Mouse (Mus musculus) CH12.LX (cell line): ENCODE measurements at regions not wholly inside any gene's neighbourhood (a gene's known extent, or its start where the extent isn't known, plus 50 kb on each side); places are given as distances from the start of the nearest gene placed in this dataset.

Experiments used
- DNase-seq: peaks from one replicate; pipeline ENCODE4 v3.0.0-alpha.2; 2013; ENCODE audit errors: extremely low read depth
- H3K27ac ChIP-seq: 2 replicates; pipeline ENCODE4 v1.5.1; 2012; ENCODE audit warnings: low read depth, mild to moderate bottlenecking, control low read depth, moderate library complexity; ENCODE audit not compliant: insufficient read depth
- H3K27me3 ChIP-seq: replicated peaks from 2 replicates; pipeline ENCODE3; 2012; ENCODE audit warnings: inconsistent platforms
- H3K36me3 ChIP-seq, 2 experiments: replicated peaks in 1 of 2; 2 replicates each; pipeline versions ENCODE3 to v1.6.1; 2012; ENCODE audit warnings: inconsistent platforms in 1 of 2, low read length in 1 of 2, mild to moderate bottlenecking in 1 of 2, mixed read lengths in 1 of 2, moderate library complexity in 1 of 2; ENCODE audit not compliant: control insufficient read depth in 1 of 2, insufficient read depth in 1 of 2
- H3K4me1 ChIP-seq, 2 experiments: 2 replicates each; pipeline ENCODE4 v1.6.1; 2012; ENCODE audit warnings: inconsistent platforms in 1 of 2, moderate library complexity in 1 of 2; ENCODE audit not compliant: insufficient read depth in 2 of 2, control insufficient read depth in 1 of 2
- H3K4me2 ChIP-seq: 2 replicates; pipeline ENCODE4 v1.6.1; 2012; ENCODE audit warnings: low read depth, mild to moderate bottlenecking, control low read depth; ENCODE audit not compliant: poor library complexity, insufficient read depth, severe bottlenecking
- H3K4me3 ChIP-seq, 3 experiments: fragments of 150-350 bp in 1 of 3; sonication (generic) in 1 of 3; replicated peaks in 1 of 3; 2 replicates each; pipeline versions ENCODE3 to v1.5.1; 2011 to 2012; ENCODE audit warnings: low read depth in 2 of 3, low read length in 2 of 3, mild to moderate bottlenecking in 2 of 3, moderate library complexity in 2 of 3, control low read depth in 1 of 3, improper control_type of control experiment in 1 of 3, inconsistent platforms in 1 of 3, mixed read lengths in 1 of 3; ENCODE audit not compliant: poor library complexity in 1 of 3
- H3K79me2 ChIP-seq: replicated peaks from 2 replicates; pipeline ENCODE4 v1.6.1; 2012; ENCODE audit warnings: mild to moderate bottlenecking, moderate library complexity; ENCODE audit not compliant: control insufficient read depth, poor library complexity, insufficient read depth, severe bottlenecking; ENCODE audit errors: extremely low read depth
- H3K9ac ChIP-seq: 2 replicates; pipeline ENCODE4 v1.6.1; 2012; ENCODE audit warnings: low read depth, mild to moderate bottlenecking, control low read depth, moderate library complexity; ENCODE audit not compliant: insufficient read depth
- H3K9me3 ChIP-seq: replicated peaks from 2 replicates; pipeline ENCODE3; 2012; ENCODE audit warnings: low read length, inconsistent platforms, mixed read lengths
- ELF1 ChIP-seq: IDR thresholded peaks from 2 replicates; pipeline ENCODE4 v1.6.1; 2014; ENCODE audit warnings: low read depth, mild to moderate bottlenecking, inconsistent platforms, low read length, improper control_type of control experiment
- GABPA ChIP-seq: IDR thresholded peaks from 2 replicates; pipeline ENCODE4 v1.6.1; 2012; ENCODE audit warnings: low read depth, low read length, improper control_type of control experiment, inconsistent platforms; ENCODE audit not compliant: insufficient replicate concordance
- JUN ChIP-seq: IDR thresholded peaks from 2 replicates; pipeline ENCODE4 v1.6.1; 2011; ENCODE audit warnings: low read depth, mild to moderate bottlenecking, low read length, improper control_type of control experiment, moderate library complexity; ENCODE audit not compliant: insufficient read depth
- KAT2A ChIP-seq: IDR thresholded peaks from 2 replicates; pipeline ENCODE4 v1.6.1; 2012; ENCODE audit warnings: low read length, improper control_type of control experiment, inconsistent platforms; ENCODE audit not compliant: insufficient replicate concordance
- MAFK ChIP-seq: IDR thresholded peaks from 2 replicates; pipeline ENCODE4 v1.6.1; 2011; ENCODE audit warnings: low read length, improper control_type of control experiment; ENCODE audit not compliant: insufficient replicate concordance
- MXI1 ChIP-seq: IDR thresholded peaks from 2 replicates; pipeline ENCODE4 v1.6.1; 2011; ENCODE audit warnings: mild to moderate bottlenecking, low read depth, low read length, improper control_type of control experiment
- MYC ChIP-seq: IDR thresholded peaks from 2 replicates; pipeline ENCODE4 v1.6.1; 2011; ENCODE audit warnings: low read depth, mild to moderate bottlenecking, improper control_type of control experiment, low read length
- RCOR1 ChIP-seq: conservative IDR thresholded peaks from 2 replicates; pipeline ENCODE4 v1.6.1; 2012; ENCODE audit warnings: low read depth, mild to moderate bottlenecking, inconsistent platforms, low read length, improper control_type of control experiment
- SMC3 ChIP-seq: IDR thresholded peaks from 2 replicates; pipeline ENCODE4 v1.6.1; 2011; ENCODE audit warnings: low read depth, low read length, improper control_type of control experiment
- TBP ChIP-seq: conservative IDR thresholded peaks from 2 replicates; pipeline ENCODE4 v1.6.1; 2011; ENCODE audit warnings: low read depth, low read length, improper control_type of control experiment
- USF1 ChIP-seq: IDR thresholded peaks from 2 replicates; pipeline ENCODE4 v1.6.1; 2014; ENCODE audit warnings: low read depth, mild to moderate bottlenecking, inconsistent platforms, low read length, improper control_type of control experiment
- USF2 ChIP-seq: conservative IDR thresholded peaks from 2 replicates; pipeline ENCODE4 v1.6.1; 2011; ENCODE audit warnings: low read depth, low read length, improper control_type of control experiment
- ZC3H11A ChIP-seq: IDR thresholded peaks from 2 replicates; pipeline ENCODE4 v1.6.1; 2012; ENCODE audit warnings: low read depth, mild to moderate bottlenecking, inconsistent platforms, low read length, improper control_type of control experiment
- ZKSCAN1 ChIP-seq: IDR thresholded peaks from 2 replicates; pipeline ENCODE4 v1.6.1; 2012; ENCODE audit warnings: low read depth, inconsistent platforms, low read length, improper control_type of control experiment, borderline replicate concordance
- ZMIZ1 ChIP-seq: IDR thresholded peaks from 2 replicates; pipeline ENCODE4 v1.6.1; 2012; ENCODE audit warnings: low read depth, mild to moderate bottlenecking, inconsistent platforms, low read length, improper control_type of control experiment
- ZNF384 ChIP-seq: IDR thresholded peaks from 2 replicates; pipeline ENCODE4 v1.6.1; 2012; ENCODE audit warnings: low read depth, low read length, improper control_type of control experiment, inconsistent platforms
- dilution Hi-C: fragments of 300-500 bp; cut with MboI; formaldehyde crosslinking; loops from 2 replicates; pipeline ENCODE4 v1.14.3; 2020; ENCODE audit warnings: low sequenced_read_pairs; ENCODE audit not compliant: extremely low pct_unique_long_range_greater_than_20kb, extremely low pct_ligation_motif_present
- in situ Hi-C: fragments of 300-500 bp; cut with MboI; formaldehyde crosslinking; loops from 3 replicates; pipeline ENCODE4 v1.14.3; 2019; ENCODE audit warnings: low sequenced_read_pairs, low pct_ligation_motif_present, low pct_unique_long_range_greater_than_20kb, mixed read lengths

GRCm38 (mm10) chr11:55820479-55820878 lies 212.5 kb upstream of the Glra1 start:
- H3K27ac ChIP-seq, result no peak overlapping the region
- in situ Hi-C loops (no loop called here), dilution Hi-C loops (no loop called here)
- H3K36me3 ChIP-seq, result no peaks in the 10 kb centered on the region
- no peak overlapping the region for H3K9ac ChIP-seq
- H3K9me3 ChIP-seq, result peaks cover under 1% of the 10 kb centered on the region
- peaks cover 17% of the 10 kb centered on the region for H3K27me3 ChIP-seq
- DNase-seq, result no peak
- no peak overlapping the region for H3K4me3 ChIP-seq
- H3K4me2 ChIP-seq, result no peak overlapping the region
- no peaks in the 10 kb centered on the region for H3K4me1 ChIP-seq
- no peak for TF ChIP-seq ZKSCAN1
- TF ChIP-seq ZC3H11A, result no peak
- no peak for TF ChIP-seq ELF1
- TF ChIP-seq GABPA, result no peak
- no peak for TF ChIP-seq MAFK
- no peak for TF ChIP-seq USF2
- TF ChIP-seq SMC3, result no peak
- TF ChIP-seq USF1, result no peak
- TF ChIP-seq TBP, result no peak
- no peak for TF ChIP-seq JUN
- TF ChIP-seq ZMIZ1, result no peak
- TF ChIP-seq MYC, result no peak
- H3K79me2 ChIP-seq, result no peaks in the 10 kb centered on the region

DNA sequence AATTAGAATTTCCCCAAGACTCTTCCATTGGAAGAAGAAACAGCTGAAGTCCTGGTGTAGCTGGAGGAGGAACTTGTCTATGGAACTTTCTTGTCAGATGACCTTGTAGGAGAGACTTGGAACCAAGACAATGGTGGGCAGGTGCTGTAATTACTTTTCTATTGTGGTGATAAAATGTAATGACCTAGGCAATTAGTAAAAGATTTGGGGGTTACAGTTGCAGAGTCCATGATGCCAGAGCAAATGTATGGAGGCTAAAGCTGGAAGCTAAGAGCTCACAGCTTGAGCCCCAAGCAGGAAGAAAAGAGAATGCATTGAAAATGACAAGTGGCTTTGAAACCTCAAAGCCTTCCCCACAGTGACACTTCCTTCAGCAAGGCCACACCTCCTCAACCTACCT lies 208.6 kb upstream of the Glra1 start:
- H3K27ac ChIP-seq, result no peak overlapping the region
- peaks cover 12% of the 10 kb centered on the region for H3K9me3 ChIP-seq
- peaks cover 8% of the 10 kb centered on the region for H3K27me3 ChIP-seq
- DNase-seq, result no peak
- H3K9ac ChIP-seq, result no peak overlapping the region
- H3K4me3 ChIP-seq, result no peak overlapping the region
- dilution Hi-C loops (no loop called here), in situ Hi-C loops (no loop called here)
- TF ChIP-seq ZNF384 (no peak), RCOR1 (no peak), MYC (no peak), KAT2A (no peak), MXI1 (no peak)
- H3K79me2 ChIP-seq, result no peaks in the 10 kb centered on the region
- no peaks in the 10 kb centered on the region for H3K4me1 ChIP-seq
- no peaks in the 10 kb centered on the region for H3K36me3 ChIP-seq
- no peak overlapping the region for H3K4me2 ChIP-seq
